Mouse (Mus musculus): ENCODE measurements at regions not wholly inside any gene's neighbourhood (a gene's known extent, or its start where the extent isn't known, plus 50 kb on each side); places are given as distances from the start of the nearest gene placed in this dataset.

DNA sequence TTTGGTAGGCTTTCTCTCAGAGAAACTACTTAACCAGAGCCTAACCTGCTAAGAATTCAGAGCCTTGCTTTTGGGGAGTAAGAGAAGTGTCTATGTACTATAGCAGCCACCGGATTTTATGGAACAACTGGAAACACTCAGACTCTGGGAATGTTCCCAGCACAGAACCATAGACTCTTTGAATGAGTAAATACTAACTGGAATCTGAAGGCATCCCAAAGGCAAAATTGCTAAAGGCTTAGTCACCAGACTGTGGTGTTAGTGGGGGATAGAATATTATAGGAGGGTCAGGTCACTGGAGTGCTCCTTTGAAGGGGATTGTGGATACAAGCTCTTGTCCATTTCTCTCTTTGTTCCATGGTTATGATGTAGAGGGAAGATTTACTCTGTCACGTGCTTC, 427.4 kb downstream of the Fam198b start:
- Histone ChIP-seq H3K4me3 (ENCODE audit: low read depth, low read length) (no peak overlapping the region), H3K9ac (replicated peaks; ENCODE audit: low read depth) (no peak overlapping the region), H3K4me1 (ENCODE audit: insufficient read depth, low read depth, low read length) (no peaks in the 10 kb centered on the region), H3K27ac (ENCODE audit: low read length) (no peak overlapping the region), H3K27me3 (replicated peaks; ENCODE audit: insufficient read depth, low read length) (no peaks in the 10 kb centered on the region), H3K4me2 (replicated peaks; ENCODE audit: low read depth, low read length) (no peak overlapping the region), H3K9me3 (ENCODE audit: low read length) (no peaks in the 10 kb centered on the region), H3K36me3 (ENCODE audit: insufficient read depth, low read length) (no peaks in the 10 kb centered on the region)
- no peak for DNase-seq (ENCODE audit: low spot score)
- TF ChIP-seq CTCF (IDR thresholded peaks at IDR 0.05): no peak
- TF ChIP-seq EP300 (IDR thresholded peaks at IDR 0.05): no peak
- no peak for ATAC-seq
- 68% methylated on average over 2 of the region's 2 CpGs for WGBS

DNA sequence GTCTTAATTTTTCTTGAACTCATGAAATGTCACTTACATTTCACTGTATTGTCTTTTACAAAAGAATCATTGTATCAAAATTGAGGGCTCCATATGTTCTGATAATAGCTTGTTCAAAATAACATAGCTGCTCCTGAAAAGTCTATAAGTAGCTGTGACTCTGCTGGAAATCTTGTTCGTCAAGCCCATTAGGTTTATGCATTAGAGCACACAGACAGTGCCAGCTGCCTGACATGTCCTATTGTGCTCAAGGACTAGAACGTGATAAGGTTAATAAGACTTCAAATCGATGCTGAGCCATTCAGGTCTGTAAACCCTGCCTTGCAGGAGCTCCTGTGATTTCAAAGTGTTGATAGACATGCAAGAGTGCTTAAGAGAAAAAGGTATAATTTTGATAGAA, 438.0 kb downstream of the Fam198b start:
- Histone ChIP-seq H3K9ac (replicated peaks; ENCODE audit: low read depth) (no peak overlapping the region), H3K4me1 (ENCODE audit: insufficient read depth, low read depth, low read length) (no peaks in the 10 kb centered on the region), H3K4me2 (replicated peaks; ENCODE audit: low read depth, low read length) (no peak overlapping the region), H3K4me3 (ENCODE audit: low read depth, low read length) (no peak overlapping the region), H3K9me3 (ENCODE audit: low read length) (no peaks in the 10 kb centered on the region), H3K27me3 (replicated peaks; ENCODE audit: insufficient read depth, low read length) (no peaks in the 10 kb centered on the region), H3K36me3 (ENCODE audit: insufficient read depth, low read length) (no peaks in the 10 kb centered on the region), H3K27ac (ENCODE audit: low read length) (no peak overlapping the region)
- 72% methylated on average over 3 of the region's 3 CpGs for WGBS
- ATAC-seq: no peak
- TF ChIP-seq CTCF (IDR thresholded peaks at IDR 0.05) (no peak), EP300 (IDR thresholded peaks at IDR 0.05) (no peak)
- no peak for DNase-seq (ENCODE audit: low spot score)

DNA sequence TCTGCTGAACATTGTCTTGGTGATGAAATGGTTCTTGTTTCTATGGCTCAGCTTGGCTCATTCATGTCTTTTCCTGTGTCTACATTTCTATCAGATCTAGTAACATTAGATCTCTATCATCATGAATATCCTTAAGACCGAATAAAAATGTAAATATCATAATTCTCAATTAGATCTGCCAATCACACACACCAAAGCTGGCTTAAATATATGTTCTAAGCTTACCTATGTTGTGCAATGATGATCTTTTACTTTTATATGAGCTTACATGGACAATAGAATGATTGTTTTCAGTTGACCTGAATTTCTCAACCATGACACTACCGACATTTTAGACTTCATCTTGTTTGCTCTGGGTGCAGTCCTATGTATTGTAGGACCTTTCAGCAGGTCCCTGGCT, 440.4 kb downstream of the Fam198b start:
- WGBS: 85% methylated on average over 2 of the region's 2 CpGs
- Histone ChIP-seq H3K4me2 (replicated peaks; ENCODE audit: low read depth, low read length) (no peak overlapping the region), H3K36me3 (ENCODE audit: insufficient read depth, low read length) (no peaks in the 10 kb centered on the region), H3K4me3 (ENCODE audit: low read depth, low read length) (no peak overlapping the region), H3K27me3 (replicated peaks; ENCODE audit: insufficient read depth, low read length) (no peaks in the 10 kb centered on the region), H3K9me3 (ENCODE audit: low read length) (no peaks in the 10 kb centered on the region), H3K9ac (replicated peaks; ENCODE audit: low read depth) (no peak overlapping the region), H3K27ac (ENCODE audit: low read length) (no peak overlapping the region), H3K4me1 (ENCODE audit: insufficient read depth, low read depth, low read length) (no peaks in the 10 kb centered on the region)
- DNase-seq (ENCODE audit: low spot score) (no peak), ATAC-seq (no peak)
- TF ChIP-seq EP300 (IDR thresholded peaks at IDR 0.05) (no peak), CTCF (IDR thresholded peaks at IDR 0.05) (no peak)

DNA sequence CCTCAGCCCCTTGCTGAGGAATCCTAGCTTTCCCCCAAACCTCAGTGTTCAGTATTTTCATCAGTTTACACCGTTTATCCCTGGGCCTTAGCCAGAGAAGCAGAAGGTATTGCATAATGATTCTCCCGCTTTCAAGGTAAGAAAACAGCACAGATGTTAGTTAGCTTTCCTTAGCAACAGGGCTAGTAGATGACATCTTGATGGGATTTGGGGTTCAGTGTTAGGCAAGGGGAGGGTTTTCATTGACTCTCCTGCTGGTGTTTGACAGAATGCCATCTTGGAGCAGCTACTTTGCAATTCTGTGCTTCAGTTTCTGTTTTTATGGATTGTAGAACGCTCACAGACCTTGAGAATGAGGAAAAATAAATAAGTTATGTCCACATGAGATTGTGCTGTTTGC, 447.4 kb downstream of the Fam198b start:
- Histone ChIP-seq H3K4me2 (replicated peaks; ENCODE audit: low read depth, low read length) (no peak overlapping the region), H3K4me1 (ENCODE audit: insufficient read depth, low read depth, low read length) (no peaks in the 10 kb centered on the region), H3K9ac (replicated peaks; ENCODE audit: low read depth) (no peak overlapping the region), H3K9me3 (ENCODE audit: low read length) (no peaks in the 10 kb centered on the region), H3K27me3 (replicated peaks; ENCODE audit: insufficient read depth, low read length) (no peaks in the 10 kb centered on the region), H3K4me3 (ENCODE audit: low read depth, low read length) (no peak overlapping the region), H3K36me3 (ENCODE audit: insufficient read depth, low read length) (no peaks in the 10 kb centered on the region), H3K27ac (ENCODE audit: low read length) (no peak overlapping the region)
- no peak for DNase-seq (ENCODE audit: low spot score)
- ATAC-seq: no peak
- 58% methylated on average over 3 of the region's 3 CpGs for WGBS
- TF ChIP-seq CTCF (IDR thresholded peaks at IDR 0.05) (no peak), EP300 (IDR thresholded peaks at IDR 0.05) (no peak)

DNA sequence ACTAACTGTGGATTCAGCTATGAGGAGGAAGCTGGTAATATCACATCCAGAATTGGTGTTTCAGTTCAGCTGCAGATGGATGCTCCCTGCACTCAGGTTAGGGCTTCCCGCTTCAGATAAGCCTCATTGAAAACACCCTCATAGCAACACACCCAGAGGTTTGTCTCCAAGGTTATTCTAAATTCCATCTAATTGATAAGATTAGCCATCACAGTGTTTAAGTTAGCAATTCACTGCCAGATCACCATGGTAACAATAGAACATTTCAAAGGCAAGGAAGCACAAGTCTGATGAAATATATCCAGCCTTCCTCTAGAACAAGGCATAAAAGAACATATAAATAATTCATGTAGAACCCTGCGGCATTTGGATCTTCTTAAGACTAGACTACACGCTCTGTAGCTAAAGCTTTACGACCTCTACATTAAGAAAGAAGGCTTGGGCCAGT, 450.1 kb downstream of the Fam198b start:
- DNase-seq (ENCODE audit: low spot score): no peak
- no peak for TF ChIP-seq EP300 (IDR thresholded peaks at IDR 0.05)
- no peak for TF ChIP-seq CTCF (IDR thresholded peaks at IDR 0.05)
- Histone ChIP-seq H3K9ac (replicated peaks; ENCODE audit: low read depth) (no peak overlapping the region), H3K27ac (ENCODE audit: low read length) (no peak overlapping the region), H3K9me3 (ENCODE audit: low read length) (no peaks in the 10 kb centered on the region), H3K27me3 (replicated peaks; ENCODE audit: insufficient read depth, low read length) (no peaks in the 10 kb centered on the region), H3K4me3 (ENCODE audit: low read depth, low read length) (no peak overlapping the region), H3K4me1 (ENCODE audit: insufficient read depth, low read depth, low read length) (no peaks in the 10 kb centered on the region), H3K36me3 (ENCODE audit: insufficient read depth, low read length) (no peaks in the 10 kb centered on the region), H3K4me2 (replicated peaks; ENCODE audit: low read depth, low read length) (no peak overlapping the region)
- no peak for ATAC-seq
- WGBS: 53% methylated on average over 4 of the region's 4 CpGs

DNA sequence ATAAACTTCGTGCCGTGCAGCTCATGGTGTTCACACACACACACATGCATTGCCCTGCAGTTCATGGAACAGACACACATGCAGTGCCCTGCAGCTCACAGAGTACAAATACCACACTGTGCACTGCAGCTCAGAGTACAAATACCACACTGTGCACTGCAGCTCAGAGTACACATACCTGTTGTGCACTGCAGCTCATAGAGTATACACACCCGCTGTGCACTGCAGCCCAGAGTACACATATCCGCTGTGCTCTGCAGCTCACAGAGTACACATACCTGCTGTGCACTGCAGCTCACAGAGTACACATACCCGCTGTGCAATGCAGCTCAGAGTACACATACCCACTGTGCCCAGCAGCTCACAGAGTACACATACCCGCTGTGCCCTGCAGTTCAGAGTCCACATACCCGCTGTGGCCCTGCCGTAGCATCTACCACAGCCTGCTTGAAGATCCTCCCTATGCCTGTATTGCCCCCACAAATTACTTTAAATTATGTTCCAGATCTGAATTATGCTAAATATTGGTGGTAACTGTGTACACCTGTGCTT, 451.9 kb downstream of the Fam198b start:
- WGBS: 79% methylated on average over 8 of the region's 8 CpGs
- no peaks in the 10 kb centered on the region for H3K4me1 ChIP-seq (ENCODE audit: insufficient read depth, low read depth, low read length)
- no peak for TF ChIP-seq EP300 (IDR thresholded peaks at IDR 0.05)
- no peak for TF ChIP-seq CTCF (IDR thresholded peaks at IDR 0.05)
- ATAC-seq (no peak), DNase-seq (ENCODE audit: low spot score) (no peak)
- no peaks in the 10 kb centered on the region for H3K9me3 ChIP-seq (ENCODE audit: low read length)
- H3K4me2 ChIP-seq (replicated peaks; ENCODE audit: low read depth, low read length): no peak overlapping the region
- H3K27me3 ChIP-seq (replicated peaks; ENCODE audit: insufficient read depth, low read length): no peaks in the 10 kb centered on the region
- no peak overlapping the region for H3K4me3 ChIP-seq (ENCODE audit: low read depth, low read length)
- H3K36me3 ChIP-seq (ENCODE audit: insufficient read depth, low read length): no peaks in the 10 kb centered on the region
- no peak overlapping the region for H3K9ac ChIP-seq (replicated peaks; ENCODE audit: low read depth)
- H3K27ac ChIP-seq (ENCODE audit: low read length): no peak overlapping the region

DNA sequence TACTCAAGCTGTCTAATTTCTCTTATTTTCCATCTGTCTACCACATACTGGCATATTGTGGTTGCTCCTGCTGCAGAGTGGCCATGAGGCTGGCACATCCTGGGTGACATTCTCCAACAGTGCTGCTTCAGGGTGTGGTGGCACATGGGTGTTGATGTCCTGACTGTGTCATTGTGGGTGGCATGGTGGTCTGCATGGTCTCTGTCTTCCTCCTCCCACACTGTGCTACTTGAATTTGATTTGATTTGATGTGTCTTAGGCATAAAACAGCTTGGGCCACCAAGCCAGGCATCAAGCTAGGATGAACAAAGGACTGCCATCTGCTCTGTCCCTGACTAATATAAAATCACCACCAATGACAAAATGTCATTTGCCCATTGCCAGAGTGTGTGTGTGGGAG, 434.7 kb downstream of the Gria2 start:
- Histone ChIP-seq H3K9me3 (ENCODE audit: low read length) (no peaks in the 10 kb centered on the region), H3K4me2 (replicated peaks; ENCODE audit: low read depth, low read length) (no peak overlapping the region)
- TF ChIP-seq CTCF (IDR thresholded peaks at IDR 0.05) (no peak), EP300 (IDR thresholded peaks at IDR 0.05) (no peak)

More for the DNA sequence above, 434.7 kb downstream of the Gria2 start:
- H3K4me3 ChIP-seq (ENCODE audit: low read depth, low read length): no peak overlapping the region
- H3K36me3 ChIP-seq (ENCODE audit: insufficient read depth, low read length): no peaks in the 10 kb centered on the region
- ATAC-seq (no peak), DNase-seq (ENCODE audit: low spot score) (no peak)
- no peaks in the 10 kb centered on the region for H3K27me3 ChIP-seq (replicated peaks; ENCODE audit: insufficient read depth, low read length)
- H3K9ac ChIP-seq (replicated peaks; ENCODE audit: low read depth): no peak overlapping the region
- H3K4me1 ChIP-seq (ENCODE audit: insufficient read depth, low read depth, low read length): no peaks in the 10 kb centered on the region
- H3K27ac ChIP-seq (ENCODE audit: low read length): no peak overlapping the region

Measured in lung, postnatal 0 days (tissue).